Mouse (Mus musculus) embryonic facial prominence, embryonic 15.5 days (tissue): ENCODE data around the gene Enpp7. TPM values are rescaled to one million over a fixed set of nuclear protein-coding genes. Genes with fewer than 3 reads are reported as not detected.

ENCODE experiments used
- ATAC-seq: fragments of 200-750 bp; cut with Nextera tagmentation; 2 replicates; pipeline ENCODE4 v1.8.0; 2017; ENCODE audit warnings: low read depth, moderate TSS enrichment; ENCODE audit not compliant: insufficient number of reproducible peaks, low FRiP score, low TSS enrichment
- H3K27ac ChIP-seq: fragments of 300-500 bp; sonication (generic); replicated peaks from 2 replicates; pipeline ENCODE4 v1.5.1; 2015; ENCODE audit warnings: mild to moderate bottlenecking, inconsistent platforms
- H3K27me3 ChIP-seq: fragments of 300-500 bp; sonication (generic); 2 replicates; pipeline ENCODE4 v1.6.1; 2015; ENCODE audit warnings: inconsistent platforms
- H3K36me3 ChIP-seq: fragments of 300-500 bp; sonication (generic); 2 replicates; pipeline ENCODE4 v1.6.1; 2015; ENCODE audit warnings: mild to moderate bottlenecking, inconsistent platforms
- H3K4me1 ChIP-seq: fragments of 300-500 bp; sonication (generic); 2 replicates; pipeline ENCODE4 v1.6.1; 2015; ENCODE audit warnings: inconsistent platforms
- H3K4me2 ChIP-seq: fragments of 300-500 bp; sonication (generic); replicated peaks from 2 replicates; pipeline ENCODE4 v1.6.1; 2015; ENCODE audit warnings: mild to moderate bottlenecking, inconsistent platforms
- H3K4me3 ChIP-seq: fragments of 300-500 bp; sonication (generic); replicated peaks from 2 replicates; pipeline ENCODE4 v1.5.1; 2015; ENCODE audit warnings: mild to moderate bottlenecking, inconsistent platforms
- H3K9ac ChIP-seq: fragments of 300-500 bp; sonication (generic); 2 replicates; pipeline ENCODE4 v1.6.1; 2015; ENCODE audit warnings: inconsistent platforms
- H3K9me3 ChIP-seq: fragments of 300-500 bp; sonication (generic); replicated peaks from 2 replicates; pipeline ENCODE4 v1.6.1; 2016; ENCODE audit warnings: inconsistent platforms
- WGBS: fragments of 180-500 bp; shearing (Covaris S2); methylation state at CpG from one replicate; pipeline ENCODE4 v1.1.7; 2015; 5-methylcytosine and 5-hydroxymethylcytosine counted together
- polyA plus RNA-seq: library from polyadenylated mRNA; unstranded; fragments of >200 nt; fragmentation: Nextera tagmentation; extraction: Ambion mirVana; gene quantifications from 2 replicates; pipeline ENCODE4 v1.2.1, GENCODE M21; 2015

Gene Enpp7
- polyA plus RNA-seq, 1 experiment from 2014 or later: not detected

- 57% methylated on average over 18 of the region's 18 CpGs for WGBS
- H3K9ac ChIP-seq: no peak overlapping the region
Measured at GRCm38 (mm10) chr11:118972431-118973377, 15.3 kb upstream of the Enpp7 start.

DNA sequence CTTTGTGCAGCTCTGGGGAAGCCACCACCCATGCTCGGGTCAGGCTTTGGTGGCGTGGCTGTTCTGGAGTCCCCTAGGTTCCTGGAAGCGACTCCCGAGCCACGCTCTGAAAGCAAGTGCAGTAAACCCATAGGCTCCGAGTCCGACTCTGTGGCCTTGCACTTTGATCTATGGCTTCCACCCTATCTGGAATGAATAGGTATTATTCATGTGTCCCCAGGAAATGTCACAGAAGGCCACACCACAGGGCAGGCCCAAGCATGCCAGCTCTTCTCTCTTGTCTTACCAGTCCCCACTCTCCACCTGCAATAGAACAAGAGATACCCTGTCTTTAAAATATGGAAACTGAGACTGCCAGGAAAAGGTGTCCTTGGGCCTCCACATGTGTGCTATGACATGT, 13.6 kb upstream of the Enpp7 start:
- no peaks in the 10 kb centered on the region for H3K36me3 ChIP-seq
- 0 out of 2 replicates have a peak, but pooled peaks cover 5% of the 10 kb centered on the region for H3K4me1 ChIP-seq
- H3K9me3 ChIP-seq: no peaks in the 10 kb centered on the region
- peaks cover 31% of the 10 kb centered on the region for H3K27me3 ChIP-seq
- H3K27ac ChIP-seq: no peak overlapping the region
- ATAC-seq: no peak
- no peak overlapping the region for H3K9ac ChIP-seq
- WGBS: 73% methylated on average over 7 of the region's 7 CpGs
- no peak overlapping the region for H3K4me3 ChIP-seq
- H3K4me2 ChIP-seq: no peak overlapping the region

More at GRCm38 (mm10) chr11:118972431-118973377, 15.3 kb upstream of the Enpp7 start:
- H3K36me3 ChIP-seq: no peaks in the 10 kb centered on the region
- peaks cover 19% of the 10 kb centered on the region for H3K27me3 ChIP-seq
- no peak overlapping the region for H3K4me2 ChIP-seq
- no peaks in the 10 kb centered on the region for H3K9me3 ChIP-seq
- no peak overlapping the region for H3K27ac ChIP-seq
- ATAC-seq: no peak; the same call in 1 of the 2 replicates
- no peak overlapping the region for H3K4me3 ChIP-seq
- 0 out of 2 replicates have a peak, but pooled peaks cover 5% of the 10 kb centered on the region for H3K4me1 ChIP-seq

- peak overlapping the region; percentile 18; the same call in 1 of the 2 replicates for H3K4me2 ChIP-seq
- H3K27ac ChIP-seq: no peak overlapping the region
- 3% methylated on average over 10 of the region's 10 CpGs for WGBS
- no peak for ATAC-seq
- H3K36me3 ChIP-seq: no peaks in the 10 kb centered on the region
- no peak overlapping the region for H3K9ac ChIP-seq
- H3K4me1 ChIP-seq: 0 out of 2 replicates have a peak, but pooled peaks cover 5% of the 10 kb centered on the region
- H3K27me3 ChIP-seq: peaks cover 32% of the 10 kb centered on the region
- H3K4me3 ChIP-seq: no peak overlapping the region
- H3K9me3 ChIP-seq: no peaks in the 10 kb centered on the region
Measured at GRCm38 (mm10) chr11:118975427-118975826, 12.6 kb upstream of the Enpp7 start.

DNA sequence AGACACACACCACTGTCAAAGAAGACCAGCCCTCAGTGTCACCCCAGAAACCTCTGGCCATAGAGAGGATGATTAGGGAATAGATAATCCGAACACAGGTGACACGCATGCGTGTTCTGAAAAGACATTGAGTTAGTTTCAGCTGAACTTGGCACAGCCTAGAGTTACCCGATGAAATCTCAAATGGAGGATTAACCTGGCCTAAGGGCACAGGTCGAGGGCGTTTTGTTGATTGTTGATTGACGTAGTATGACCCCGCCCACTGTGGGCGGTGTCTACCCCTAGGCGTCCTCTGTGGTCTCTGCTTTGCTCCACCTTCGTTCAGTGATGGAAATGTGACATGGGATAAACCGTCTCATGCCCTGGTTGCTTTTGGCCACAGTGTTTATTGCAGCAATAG, 12.1 kb upstream of the Enpp7 start:
- Histone ChIP-seq H3K9me3 (no peaks in the 10 kb centered on the region), H3K9ac (no peak overlapping the region), H3K4me1 (0 out of 2 replicates have a peak, but pooled peaks cover 5% of the 10 kb centered on the region), H3K4me3 (no peak overlapping the region), H3K27me3 (peaks cover 32% of the 10 kb centered on the region), H3K4me2 (peak overlapping the region; percentile 18; the same call in 1 of the 2 replicates), H3K27ac (no peak overlapping the region), H3K36me3 (no peaks in the 10 kb centered on the region)
- ATAC-seq: no peak
- 13% methylated on average over 12 of the region's 12 CpGs for WGBS

DNA sequence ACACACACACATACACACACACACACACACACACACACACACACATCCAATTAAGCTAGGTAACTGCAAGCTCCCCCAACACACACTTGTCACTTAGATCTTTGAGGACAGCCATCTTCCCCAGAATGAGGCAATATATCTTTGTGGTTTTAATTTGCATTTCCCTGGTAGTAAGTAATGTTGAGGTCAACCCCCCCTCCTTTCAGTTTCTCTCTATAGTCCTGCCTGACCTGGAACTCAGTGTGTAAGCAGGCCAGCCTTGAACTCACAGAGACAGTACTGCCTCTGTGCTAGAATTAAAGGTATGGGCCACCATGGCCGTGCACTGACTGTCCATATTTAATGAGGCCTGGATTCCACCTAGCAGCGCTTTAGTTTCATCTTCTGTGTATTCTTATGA, 7.6 kb upstream of the Enpp7 start:
- WGBS: 74% methylated on average over 2 of the region's 2 CpGs

GRCm38 (mm10) chr11:118981012-118981776, 6.8 kb upstream of the Enpp7 start:
- Histone ChIP-seq H3K9me3 (no peaks in the 10 kb centered on the region), H3K4me2 (no peak overlapping the region), H3K9ac (no peak overlapping the region), H3K4me1 (no peaks in the 10 kb centered on the region), H3K27me3 (peaks cover 14% of the 10 kb centered on the region), H3K27ac (no peak overlapping the region), H3K4me3 (no peak overlapping the region), H3K36me3 (no peaks in the 10 kb centered on the region)
- whole genome bisulfite sequencing: 59% methylated on average over 18 of the region's 18 CpGs
- ATAC-seq: no peak

More for the DNA sequence above, 7.6 kb upstream of the Enpp7 start:
- Histone ChIP-seq H3K9ac (no peak overlapping the region), H3K27ac (no peak overlapping the region), H3K27me3 (peaks cover 17% of the 10 kb centered on the region), H3K4me3 (no peak overlapping the region), H3K4me2 (no peak overlapping the region), H3K9me3 (no peaks in the 10 kb centered on the region), H3K4me1 (0 out of 2 replicates have a peak, but pooled peaks cover 5% of the 10 kb centered on the region), H3K36me3 (no peaks in the 10 kb centered on the region)
- no peak for ATAC-seq

DNA sequence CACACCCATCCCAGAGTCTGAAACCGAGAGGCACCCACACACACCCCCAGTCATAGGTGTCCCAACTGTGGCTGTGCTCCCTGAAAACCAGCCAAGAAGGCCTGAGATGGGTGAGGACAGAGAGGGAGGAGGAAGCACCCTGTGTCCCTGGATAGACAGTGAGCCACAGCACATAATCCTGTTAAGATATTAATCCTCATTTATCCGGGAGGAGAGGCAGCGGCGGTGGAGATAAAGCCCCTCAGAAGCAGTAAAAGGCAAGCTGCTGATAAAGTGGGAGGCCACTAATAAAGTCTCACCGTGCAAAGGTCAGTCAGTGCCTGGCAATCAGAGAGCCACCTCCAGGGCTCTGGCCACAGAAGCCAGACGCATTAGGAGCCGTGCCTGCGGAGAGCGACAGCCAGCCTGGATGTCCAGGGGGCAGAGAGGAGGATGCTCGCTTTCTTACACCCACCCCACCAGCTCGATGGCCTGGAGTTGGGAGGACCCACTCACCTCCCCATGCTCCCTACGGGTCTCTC, 5.3 kb upstream of the Enpp7 start:
- Histone ChIP-seq H3K36me3 (no peaks in the 10 kb centered on the region), H3K27me3 (peaks cover 14% of the 10 kb centered on the region), H3K27ac (no peak overlapping the region), H3K4me1 (no peaks in the 10 kb centered on the region), H3K9ac (no peak overlapping the region), H3K9me3 (no peaks in the 10 kb centered on the region), H3K4me2 (no peak overlapping the region), H3K4me3 (no peak overlapping the region)
- 56% methylated on average over 12 of the region's 12 CpGs for WGBS
- no peak for ATAC-seq

DNA sequence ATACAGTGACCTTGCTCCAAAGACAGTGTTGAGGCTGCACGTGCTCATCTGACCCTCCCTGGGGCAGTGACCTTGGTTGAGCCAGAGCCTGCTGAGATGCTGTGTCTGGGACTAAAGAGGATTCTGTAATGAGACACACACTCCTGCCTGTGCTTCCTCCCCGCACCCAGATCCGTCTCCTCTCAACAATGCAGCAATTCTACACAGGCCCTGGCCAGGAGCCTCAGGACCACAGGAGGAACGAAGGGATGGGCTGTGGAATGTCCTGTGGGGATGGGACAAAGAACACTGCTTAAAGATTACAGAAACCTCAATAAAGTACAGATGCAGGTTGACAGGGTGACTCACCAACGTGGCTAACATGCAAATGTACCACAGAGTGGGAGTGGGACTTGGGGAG, 2.4 kb upstream of the Enpp7 start:
- no peaks in the 10 kb centered on the region for H3K4me1 ChIP-seq
- no peak for ATAC-seq
- no peak overlapping the region for H3K9ac ChIP-seq

GRCm38 (mm10) chr11:118992781-118993180, 4.8 kb downstream of the Enpp7 start:
- Histone ChIP-seq H3K4me2 (no peak overlapping the region), H3K36me3 (no peaks in the 10 kb centered on the region), H3K9me3 (no peaks in the 10 kb centered on the region), H3K4me1 (peaks cover 12% of the 10 kb centered on the region; the same call in 1 of the 2 replicates), H3K4me3 (no peak overlapping the region), H3K27me3 (no peaks in the 10 kb centered on the region), H3K9ac (no peak overlapping the region), H3K27ac (no peak overlapping the region)
- WGBS: 64% methylated on average over 3 of the region's 3 CpGs
- no peak for ATAC-seq

More for the DNA sequence above, 2.4 kb upstream of the Enpp7 start:
- H3K36me3 ChIP-seq: no peaks in the 10 kb centered on the region
- WGBS: 26% methylated on average over 5 of the region's 5 CpGs
- H3K4me3 ChIP-seq: no peak overlapping the region
- H3K9me3 ChIP-seq: no peaks in the 10 kb centered on the region
- H3K4me2 ChIP-seq: no peak overlapping the region
- no peaks in the 10 kb centered on the region for H3K27me3 ChIP-seq
- H3K27ac ChIP-seq: no peak overlapping the region

GRCm38 (mm10) chr11:118995448-118995847, 7.5 kb downstream of the Enpp7 start:
- H3K9me3 ChIP-seq: no peaks in the 10 kb centered on the region
- H3K27me3 ChIP-seq: peaks cover 17% of the 10 kb centered on the region
- no peak overlapping the region for H3K4me3 ChIP-seq
- no peak overlapping the region for H3K4me2 ChIP-seq
- H3K36me3 ChIP-seq: no peaks in the 10 kb centered on the region
- no peak for ATAC-seq
- 34% methylated on average over 4 of the region's 4 CpGs for WGBS
- no peak overlapping the region for H3K9ac ChIP-seq
- H3K4me1 ChIP-seq: peaks cover 29% of the 10 kb centered on the region
- no peak overlapping the region for H3K27ac ChIP-seq

DNA sequence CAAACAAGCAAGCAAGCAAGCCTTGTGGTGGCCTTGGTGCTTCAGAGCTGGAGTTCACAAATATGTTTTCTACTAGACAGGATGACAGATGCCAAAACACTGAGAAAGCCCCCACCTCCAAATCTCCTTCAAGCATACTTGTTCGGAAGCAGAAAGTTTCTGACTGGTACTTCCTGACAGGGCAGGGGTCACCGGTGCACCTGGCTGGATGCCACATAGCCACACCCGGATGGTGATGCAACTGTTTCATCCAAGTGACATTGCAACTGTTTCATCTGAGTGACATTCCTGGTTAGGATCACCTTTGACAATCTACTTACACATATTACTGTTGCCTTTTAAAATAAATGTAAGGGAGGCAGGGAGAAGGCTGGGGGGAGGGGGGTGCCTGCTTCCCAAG, 9.2 kb downstream of the Enpp7 start:
- peaks cover 29% of the 10 kb centered on the region for H3K4me1 ChIP-seq
- WGBS: 68% methylated on average over 3 of the region's 3 CpGs
- no peak for ATAC-seq
- no peak overlapping the region for H3K4me3 ChIP-seq
- no peak overlapping the region for H3K27ac ChIP-seq
- no peaks in the 10 kb centered on the region for H3K9me3 ChIP-seq
- H3K36me3 ChIP-seq: no peaks in the 10 kb centered on the region
- H3K4me2 ChIP-seq: no peak overlapping the region
- H3K9ac ChIP-seq: no peak overlapping the region
- H3K27me3 ChIP-seq: peaks cover 21% of the 10 kb centered on the region
